Mouse (Mus musculus) G1E (cell line): ENCODE measurements around the gene Yae1d1. TPM values are rescaled to one million over a fixed set of nuclear protein-coding genes. Genes with fewer than 3 reads are reported as not detected.
A peak's percentile ranks its signal among the peaks of the same experiment; 100 is the strongest.

Experiments
- ATAC-seq: 2 replicates; pipeline ENCODE4 v1.8.0; 2016; ENCODE audit warnings: mild to moderate bottlenecking; ENCODE audit not compliant: insufficient number of reproducible peaks, poor library complexity, low FRiP score, severe bottlenecking; ENCODE audit errors: extremely low read depth
- DNase-seq: peaks from one replicate; pipeline ENCODE4 v3.0.0; 2012; ENCODE audit warnings: low spot score
- H3K27me3 ChIP-seq: 2 replicates; pipeline ENCODE4 v1.6.1; 2012; ENCODE audit warnings: mild to moderate bottlenecking, low read length, inconsistent platforms; ENCODE audit not compliant: insufficient read depth
- H3K36me3 ChIP-seq: replicated peaks from 2 replicates; pipeline ENCODE3; 2012; ENCODE audit warnings: mild to moderate bottlenecking, inconsistent platforms
- H3K4me1 ChIP-seq: 2 replicates; pipeline ENCODE4 v1.6.1; 2012; ENCODE audit warnings: low read depth, low read length, inconsistent platforms, mixed read lengths; ENCODE audit not compliant: insufficient read depth
- H3K4me3 ChIP-seq: 2 replicates; pipeline ENCODE4 v1.5.1; 2012; ENCODE audit warnings: low read depth, mild to moderate bottlenecking, inconsistent platforms, low read length, moderate library complexity, mixed read lengths
- H3K9me3 ChIP-seq: replicated peaks from 2 replicates; pipeline ENCODE4 v1.6.1; 2012; ENCODE audit warnings: inconsistent platforms
- CTCF ChIP-seq: IDR thresholded peaks from 2 replicates; pipeline ENCODE4 v1.5.1; 2012; ENCODE audit warnings: low read depth, low read length, inconsistent platforms, mixed read lengths
- GATA1 ChIP-seq: IDR thresholded peaks from 2 replicates; pipeline ENCODE4 v1.6.1; 2012; ENCODE audit warnings: borderline replicate concordance, low read length, inconsistent platforms, mixed read lengths
- GATA2 ChIP-seq: IDR thresholded peaks from 2 replicates; pipeline ENCODE4 v1.6.1; 2012; ENCODE audit warnings: low read depth, low read length, inconsistent platforms, borderline replicate concordance
- POLR2AphosphoS5 ChIP-seq: IDR thresholded peaks from 2 replicates; pipeline ENCODE4 v1.6.1; 2012; ENCODE audit warnings: low read depth, low read length, inconsistent platforms; ENCODE audit not compliant: insufficient replicate concordance
- TAL1 ChIP-seq: conservative IDR thresholded peaks from 2 replicates; pipeline ENCODE4 v1.6.1; 2012; ENCODE audit warnings: low read depth, low read length, inconsistent platforms, mixed read lengths
- polyA plus RNA-seq: library from polyadenylated mRNA; stranded (reverse); fragments of >175 nt; gene quantifications from 2 replicates; pipeline ENCODE4 v1.2.3, GENCODE M21; 2012
- total RNA-seq, 2 experiments: library from RNA; stranded (forward) in 1 of 2; stranded (reverse) in 1 of 2; fragments of 200-1000 nt in 1 of 2; fragments of >200 nt in 1 of 2; fragmentation: Nextera tagmentation in 1 of 2; gene quantifications; 2 replicates each; pipeline ENCODE4 v1.2.3; 2014 to 2017

Gene Yae1d1
- total and polyA plus RNA-seq, 3 experiments: 14.3 to 35.6 (median 35.5) TPM

DNA sequence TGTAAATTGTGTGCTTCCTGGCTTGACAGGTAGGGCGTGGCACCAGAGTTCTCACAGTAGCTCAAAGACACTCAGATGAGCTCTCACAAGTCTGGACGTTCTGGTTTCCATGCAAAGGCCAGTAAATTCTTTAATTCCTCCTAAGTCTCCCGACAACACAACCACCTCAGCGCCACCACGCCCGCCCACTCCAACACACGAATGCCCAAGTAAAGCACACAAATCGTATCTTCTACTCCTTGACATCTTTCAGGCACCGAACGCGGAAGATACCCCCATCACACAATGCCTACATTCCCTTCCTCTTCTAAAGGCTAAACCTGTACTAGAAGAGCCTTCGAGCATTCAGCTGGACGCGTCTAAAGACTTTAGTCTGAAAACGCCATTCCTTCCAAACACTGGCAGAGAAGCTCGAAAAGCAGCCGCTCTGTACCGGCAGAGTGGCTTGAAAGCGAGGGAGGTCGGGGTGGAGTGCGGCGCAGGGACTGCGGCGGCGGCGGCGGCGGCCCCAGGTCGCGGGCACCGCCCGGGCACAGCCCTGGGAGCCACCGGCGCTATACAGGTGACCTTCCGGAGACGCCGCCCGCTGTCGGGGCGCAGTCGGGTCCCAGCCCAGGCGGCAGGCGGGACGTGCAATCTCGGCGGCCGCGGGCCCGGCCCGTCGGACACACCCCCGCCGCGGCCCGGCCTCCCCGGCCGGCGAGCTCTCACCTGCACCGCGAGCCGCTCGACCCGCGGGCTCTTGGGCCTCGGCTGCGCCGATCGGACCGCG lies 49.7 kb downstream of the Yae1d1 start:
- no peak for TF ChIP-seq GATA2
- TF ChIP-seq POLR2AphosphoS5: no peak
- TF ChIP-seq TAL1: no peak
- no peak for ATAC-seq

GRCm38 (mm10) chr13:17942338-17942737 lies 50.8 kb downstream of the Yae1d1 start:
- no peak overlapping the region for H3K4me3 ChIP-seq
- H3K4me1 ChIP-seq: peaks cover 26% of the 10 kb centered on the region
- H3K9me3 ChIP-seq: no peaks in the 10 kb centered on the region
- no peak for ATAC-seq
- DNase-seq: peak; percentile 12
- no peaks in the 10 kb centered on the region for H3K36me3 ChIP-seq
- TF ChIP-seq CTCF (no peak), TAL1 (no peak), GATA1 (no peak), GATA2 (no peak), POLR2AphosphoS5 (no peak)
- H3K27me3 ChIP-seq: no peaks in the 10 kb centered on the region

More for the DNA sequence above, 49.7 kb downstream of the Yae1d1 start:
- Histone ChIP-seq H3K4me3 (peak overlapping the region; percentile 82), H3K27me3 (peaks cover 3% of the 10 kb centered on the region; the same call in 1 of the 2 replicates), H3K4me1 (peaks cover 26% of the 10 kb centered on the region), H3K9me3 (no peaks in the 10 kb centered on the region), H3K36me3 (no peaks in the 10 kb centered on the region)
- DNase-seq: no peak

Other genes starting within 250 kb of the Yae1d1 start
- 166 and 181 TPM in 2 replicates for gene Cdk13, start 188.3 kb downstream of the Yae1d1 start, total RNA-seq (2014; fragmentation: Nextera tagmentation)
- gene Cdk13, start 188.3 kb downstream of the Yae1d1 start, total RNA-seq (2017): 70.3 and 71.7 TPM in 2 replicates
- gene Cdk13, start 188.3 kb downstream of the Yae1d1 start, polyA plus RNA-seq: 227 and 324 TPM in 2 replicates
- 24.0 and 30.1 TPM in 2 replicates for gene Rala, start 49.1 kb downstream of the Yae1d1 start, total RNA-seq (2014; fragmentation: Nextera tagmentation)
- 19.7 and 24.2 TPM in 2 replicates for gene Rala, start 49.1 kb downstream of the Yae1d1 start, total RNA-seq (2017)
- gene Rala, start 49.1 kb downstream of the Yae1d1 start, polyA plus RNA-seq: 8.4 and 10.4 TPM in 2 replicates